In genomic region chr12:105032147-105032831, GRCm38 (mm10) we compare ENCODE assay signal across 7 mouse cellular contexts. TPM values are rescaled to one million over a fixed set of nuclear protein-coding genes. Genes with fewer than 3 reads are reported as not detected.
DNase-seq lines count a peak whose midpoint lies in the region; ATAC-seq lines count a peak whose summit lies in the region.

Gene Glrx5, plus strand, starts transcription at chr12:105032688.

- H3K4me2 ChIP-seq in intestine, embryonic 16.5 days (ENCODE audit: low read depth, low read length) = peak within 1 kb of the TSS; percentile 92
- peak within 1 kb of the TSS; percentile 88 for H3K4me2 ChIP-seq in midbrain, embryonic 11.5 days

- ATAC-seq in intestine, embryonic 16.5 days = peak; percentile 99
- ATAC-seq in midbrain, embryonic 11.5 days (ENCODE audit: low FRiP score) = peak; percentile 99

- peaks cover 31% of the 10 kb centered on the region for H3K4me1 ChIP-seq in intestine, embryonic 16.5 days (ENCODE audit: control insufficient read depth, insufficient read depth, low read length)
- peaks cover 26% of the 10 kb centered on the region for H3K4me1 ChIP-seq in midbrain, embryonic 11.5 days (ENCODE audit: control insufficient read depth, insufficient read depth, low read length)

- no peaks in the 10 kb centered on the region for H3K9me3 ChIP-seq in intestine, embryonic 16.5 days (ENCODE audit: control insufficient read depth, low read length)
- H3K9me3 ChIP-seq in midbrain, embryonic 11.5 days (ENCODE audit: control insufficient read depth, low read length) = no peaks in the 10 kb centered on the region

- H3K27me3 ChIP-seq in intestine, embryonic 16.5 days (replicated peaks; ENCODE audit: control insufficient read depth, insufficient read depth, low read length) = no peaks in the 10 kb centered on the region
- H3K27me3 ChIP-seq in midbrain, embryonic 11.5 days (ENCODE audit: control insufficient read depth, insufficient read depth, low read length) = no peaks in the 10 kb centered on the region

- peak within 1 kb of the TSS; percentile 92 for H3K4me3 ChIP-seq in intestine, embryonic 16.5 days (ENCODE audit: low read length)
- peak within 1 kb of the TSS; percentile 84 for H3K4me3 ChIP-seq in midbrain, embryonic 11.5 days (ENCODE audit: low read depth, low read length)

- intact Hi-C loops in left cerebral cortex, postnatal 36 days (cut with DNase I) = loop anchor here (10.0 kb wide), 1 partner anchor 277 kb away; the partner anchor contains the start of gene Dicer1

- peaks cover 5% of the 10 kb centered on the region for H3K36me3 ChIP-seq in intestine, embryonic 16.5 days (ENCODE audit: control insufficient read depth, insufficient read depth, low read length)
- no peaks in the 10 kb centered on the region for H3K36me3 ChIP-seq in midbrain, embryonic 11.5 days (ENCODE audit: control insufficient read depth, insufficient read depth, low read length)

- DNase-seq in adrenal gland, adult 8-10 months = peak; percentile 100
- DNase-seq in embryo, embryonic 9.5 days (ENCODE audit: extremely low spot score) = peak; percentile 97
- peak; percentile 91 to 98 for DNase-seq in gastrocnemius, postnatal 4 days (ENCODE audit: low spot score in 2 of 2)
- DNase-seq in left cerebral cortex, postnatal 36 days (ENCODE audit: low spot score in 2 of 2) = peak; percentile 100
- DNase-seq in midbrain, embryonic 11.5 days (ENCODE audit: low spot score, missing footprints) = peak; percentile 99
- peak; percentile 100 for DNase-seq in skeletal muscle tissue, adult 2 months (ENCODE audit: low read depth, low spot score)

- H3K9ac ChIP-seq in intestine, embryonic 16.5 days (ENCODE audit: low read depth, low read length) = peak within 1 kb of the TSS; percentile 90
- peak within 1 kb of the TSS; percentile 88 for H3K9ac ChIP-seq in midbrain, embryonic 11.5 days (ENCODE audit: low read length)

- under 1% methylated on average over 72 of the region's 72 CpGs for WGBS in intestine, embryonic 16.5 days
- WGBS in midbrain, embryonic 11.5 days = under 1% methylated on average over 72 of the region's 72 CpGs

- peak within 1 kb of the TSS; percentile 85 for H3K27ac ChIP-seq in intestine, embryonic 16.5 days (ENCODE audit: low read length)
- H3K27ac ChIP-seq in midbrain, embryonic 11.5 days (ENCODE audit: low read depth, low read length) = peak within 1 kb of the TSS; percentile 3; the same call in 1 of the 2 replicates

RNA-seq across cellular contexts. Expression of gene Glrx5, which starts in this region (rescaled TPM):
- total RNA-seq in adrenal gland, adult 8-10 months (2022) = 100 to 1,000 TPM; 132 to 279 (median 202) TPM
- 10 to 100 TPM; 64.0 to 65.3 TPM for total RNA-seq in gastrocnemius, postnatal 4 days (2021)
- polyA plus RNA-seq in intestine, embryonic 16.5 days (2015; fragmentation: Nextera tagmentation; extraction: Ambion mirVana) = 185 and 199 TPM in 2 replicates
- total RNA-seq in left cerebral cortex, postnatal 36 days (2021) = 10 to 100 TPM; 41.1 to 51.5 TPM
- polyA plus RNA-seq in midbrain, embryonic 11.5 days (2014; fragmentation: Nextera tagmentation; extraction: Ambion mirVana) = 186 and 197 TPM in 2 replicates

Comparison
In these comparisons a context has a peak if more than half of its experiments do, and no peak if none do; other contexts are left out.
1. Peak in every context shown above with its lines: DNase-seq, ATAC-seq, H3K4me3 ChIP-seq and H3K27ac ChIP-seq.